Mouse (Mus musculus) left cerebral cortex, postnatal 10 days (tissue): ENCODE data around the gene Slc27a1. TPM values are rescaled to one million over a fixed set of nuclear protein-coding genes. Genes with fewer than 3 reads are reported as not detected.

Experiments used
- DNase-seq, 2 experiments: peaks; one replicate each; pipeline ENCODE4 v3.0.0; 2021 to 2022; ENCODE audit warnings: low spot score in 2 of 2, mixed read lengths in 1 of 2; ENCODE audit errors: extremely low spot score in 1 of 2
- intact Hi-C: fragments of 180-260 bp; cut with DNase I; formaldehyde crosslinking; loops from one replicate; pipeline ENCODE4 v1.15.1; 2025
- total RNA-seq, 2 experiments: library from RNA; stranded (reverse); gene quantifications; 2 replicates each; pipeline ENCODE4 v1.2.3; 2021

Slc27a1 gene
- total RNA-seq, 2 experiments from 2014 or later, result 69.5 to 73.6 TPM

DNA sequence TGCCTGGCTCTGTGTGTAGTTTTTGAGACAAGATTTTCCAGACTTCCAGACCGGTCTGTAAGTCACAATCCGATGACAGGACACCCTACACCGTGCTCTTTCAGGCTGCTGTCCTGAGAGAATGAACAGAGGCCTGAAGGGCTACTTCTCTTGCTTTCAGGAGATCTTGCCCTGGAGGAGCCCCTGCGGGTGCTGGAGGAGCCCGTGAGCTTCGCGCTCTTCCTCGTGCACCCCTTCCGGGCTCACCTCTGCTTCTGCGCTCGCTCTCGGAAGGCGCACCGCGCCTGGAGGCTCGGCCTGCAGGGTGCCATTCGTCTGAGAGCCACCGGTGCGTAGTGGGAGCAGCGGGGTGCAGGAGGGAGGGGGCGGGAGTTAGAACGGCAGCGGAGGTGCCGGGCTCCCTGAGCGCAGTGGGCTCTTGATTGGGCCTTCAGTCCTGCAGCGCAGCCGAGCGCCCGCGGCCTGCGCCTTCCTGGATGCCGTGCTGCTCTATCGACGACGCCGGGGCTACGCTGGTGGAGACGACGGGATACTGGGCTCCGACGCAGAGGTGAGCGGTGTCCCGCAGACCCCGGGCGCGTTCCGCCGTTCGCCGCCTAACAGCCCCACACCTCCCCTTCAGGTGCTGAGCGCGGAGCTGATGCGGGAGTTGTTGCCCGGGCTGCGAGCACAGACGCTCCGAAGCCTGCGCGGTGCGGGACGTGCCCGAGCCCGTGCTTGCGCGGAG, 33.4 kb downstream of the Slc27a1 start:
- DNase-seq, result peak in 1 of 2 experiments; percentile 36
- intact Hi-C loops, result no loop called here

DNA sequence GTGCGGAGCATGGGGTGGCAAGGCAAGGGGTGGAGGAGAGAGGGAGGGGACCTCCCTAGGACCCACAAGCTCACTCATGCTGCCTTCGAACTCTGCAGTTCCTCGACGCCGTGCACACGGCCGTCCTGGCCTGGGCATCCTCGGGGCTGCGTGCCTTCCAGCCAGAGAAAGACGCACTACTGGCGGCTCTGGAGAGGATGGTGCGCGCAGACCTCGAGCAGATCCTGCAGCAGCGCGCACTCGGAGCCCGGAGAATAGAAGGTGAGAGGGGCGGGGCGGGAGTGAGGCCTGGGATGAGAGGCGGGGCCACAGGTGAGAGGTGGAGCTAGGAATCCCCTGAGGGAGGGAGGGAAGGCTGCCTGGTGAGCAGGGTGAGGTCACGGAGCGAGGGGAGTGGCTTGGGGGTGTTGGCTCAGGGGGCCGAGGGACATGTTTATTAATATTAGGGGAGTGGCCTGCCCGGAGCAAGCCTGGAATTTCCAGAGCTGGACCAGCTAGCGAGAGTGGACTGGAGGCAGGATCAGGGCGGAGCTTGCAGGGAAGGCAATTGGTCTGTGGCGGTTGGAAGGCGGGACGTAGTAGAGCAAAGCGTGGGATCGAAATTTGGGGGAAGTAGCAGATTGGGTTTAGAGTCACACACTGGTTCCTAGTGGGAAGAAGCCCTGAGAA, 34.1 kb downstream of the Slc27a1 start:
- DNase-seq, result peak in 1 of 2 experiments; percentile 70
- intact Hi-C loops, result no loop called here

DNA sequence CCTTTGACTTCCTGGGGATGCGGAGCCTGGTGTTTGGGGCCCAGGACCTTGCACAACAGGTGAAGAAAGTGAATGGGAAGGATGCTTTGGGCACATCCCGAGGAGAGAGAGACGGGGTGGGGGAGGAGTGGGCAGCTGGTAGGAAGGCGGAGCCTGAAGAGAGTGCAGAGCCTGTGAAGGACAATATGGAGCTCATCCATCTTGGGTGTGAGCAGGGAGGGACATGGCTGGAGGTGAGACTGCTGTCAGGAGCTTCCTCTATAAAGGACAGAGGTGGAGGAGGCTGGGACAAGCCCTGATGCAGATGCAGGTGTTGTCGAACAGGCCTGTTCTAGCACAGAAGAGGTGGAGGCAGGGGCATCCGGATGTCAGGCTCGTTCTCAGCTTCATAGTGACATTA, 35.3 kb downstream of the Slc27a1 start:
- intact Hi-C loops, result no loop called here
- DNase-seq, result no peak

DNA sequence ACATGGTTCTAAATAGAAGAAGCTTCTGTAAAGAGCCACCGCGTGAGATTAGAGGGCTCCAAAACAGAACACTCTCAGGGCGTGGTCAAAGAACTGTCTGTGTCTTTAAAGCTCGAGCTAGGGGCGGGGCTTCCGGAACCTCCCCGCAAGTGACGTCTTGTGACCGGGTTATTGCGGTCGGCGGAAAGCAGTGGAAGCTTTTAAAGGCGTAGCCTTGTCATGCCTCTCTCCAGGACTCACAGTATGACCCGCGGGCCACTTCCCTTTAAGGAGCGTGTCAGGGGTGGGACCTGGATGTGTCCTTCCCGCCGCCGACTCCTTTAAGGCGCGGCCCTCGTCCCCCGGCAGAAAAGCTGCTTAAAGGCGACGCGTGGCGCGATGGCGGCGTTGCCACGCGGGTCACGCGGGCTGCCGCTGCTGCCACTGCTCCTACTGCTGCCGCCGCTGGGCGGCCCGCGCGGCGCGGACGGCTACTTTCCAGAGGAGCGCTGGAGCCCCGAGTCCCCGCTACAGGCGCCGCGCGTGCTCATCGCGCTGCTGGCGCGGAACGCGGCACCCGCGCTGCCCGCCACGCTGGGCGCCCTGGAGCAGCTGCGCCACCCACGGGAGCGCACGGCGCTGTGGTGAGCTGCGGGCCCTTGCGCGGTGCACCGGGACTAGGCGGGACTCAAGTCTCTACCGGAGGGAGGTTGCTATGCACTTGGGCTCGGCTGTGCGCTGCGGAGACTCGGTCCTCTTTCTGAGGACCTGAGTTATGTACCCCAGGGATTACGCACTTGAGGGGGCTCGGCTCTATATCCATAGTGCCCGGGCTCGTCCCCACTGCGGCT, 42.4 kb downstream of the Slc27a1 start, which contains the start of gene Colgalt1:
TSS of gene Colgalt1 (plus strand) at position 177 of the 830 bp plus-strand sequence.
- intact Hi-C loops, result no loop called here
- DNase-seq, result peak; percentile 97

DNA sequence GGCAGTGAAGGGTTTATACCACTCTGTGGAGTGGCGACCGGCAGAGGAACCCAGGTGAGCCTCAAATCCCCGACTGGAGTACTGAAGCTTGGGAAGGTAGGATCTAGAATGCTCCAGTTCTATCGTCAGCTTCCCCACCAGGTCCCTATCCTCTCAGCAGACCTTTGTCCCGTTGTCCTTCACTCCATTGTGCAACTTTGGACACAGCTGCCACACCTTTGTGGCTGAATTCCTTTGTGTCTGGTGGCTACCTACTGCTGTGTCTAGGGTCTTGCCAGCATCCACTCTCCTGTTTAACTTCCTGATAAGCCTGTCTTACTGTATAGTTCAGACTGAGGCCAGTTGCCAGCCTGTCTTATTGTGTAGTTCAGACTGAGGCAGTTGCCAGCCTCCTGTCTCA, 43.5 kb downstream of the Slc27a1 start:
- intact Hi-C loops, result no loop called here
- DNase-seq, result no peak

DNA sequence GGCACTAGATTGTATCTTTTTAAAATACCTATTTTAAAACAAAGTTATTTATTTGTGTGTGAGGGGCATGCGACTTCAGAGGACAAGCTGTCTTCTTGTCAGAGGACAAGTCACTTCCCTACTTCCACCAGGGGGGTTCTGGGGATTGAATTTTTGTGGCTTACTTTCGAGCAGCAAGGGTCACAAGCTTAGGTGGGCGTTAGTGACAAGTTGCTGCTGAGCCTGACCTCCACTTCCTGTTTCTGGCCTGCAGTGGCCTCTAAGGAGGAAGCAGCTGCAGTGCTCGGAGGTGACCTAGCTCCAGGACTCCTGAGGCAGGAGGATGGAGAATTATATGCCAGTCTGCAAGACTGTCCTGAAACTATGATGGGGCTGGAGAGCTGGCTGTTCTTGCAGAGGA, 44.7 kb downstream of the Slc27a1 start:
- intact Hi-C loops, result no loop called here

DNA sequence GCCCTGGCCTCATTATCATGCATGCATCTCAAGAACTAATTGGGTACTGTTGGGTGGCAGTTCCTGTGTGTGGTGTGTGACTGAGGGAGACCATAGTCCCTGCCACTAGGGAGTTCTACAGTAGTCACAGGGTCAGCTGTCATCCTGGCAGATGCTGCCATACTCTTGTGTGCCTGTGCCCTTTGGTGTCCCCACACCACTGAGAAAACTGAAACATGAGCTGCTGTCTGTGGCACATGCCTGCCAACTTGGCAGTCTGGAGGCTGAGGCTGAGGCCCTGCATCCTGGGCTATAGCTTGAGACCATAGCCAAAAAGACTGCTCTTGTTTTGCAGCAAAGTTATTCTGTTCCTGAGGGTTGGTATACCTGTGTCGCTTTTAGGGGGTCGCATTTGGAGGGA, 51.1 kb downstream of the Slc27a1 start:
- intact Hi-C loops, result no loop called here

More for the DNA sequence above, 44.7 kb downstream of the Slc27a1 start:
- no peak for DNase-seq

DNA sequence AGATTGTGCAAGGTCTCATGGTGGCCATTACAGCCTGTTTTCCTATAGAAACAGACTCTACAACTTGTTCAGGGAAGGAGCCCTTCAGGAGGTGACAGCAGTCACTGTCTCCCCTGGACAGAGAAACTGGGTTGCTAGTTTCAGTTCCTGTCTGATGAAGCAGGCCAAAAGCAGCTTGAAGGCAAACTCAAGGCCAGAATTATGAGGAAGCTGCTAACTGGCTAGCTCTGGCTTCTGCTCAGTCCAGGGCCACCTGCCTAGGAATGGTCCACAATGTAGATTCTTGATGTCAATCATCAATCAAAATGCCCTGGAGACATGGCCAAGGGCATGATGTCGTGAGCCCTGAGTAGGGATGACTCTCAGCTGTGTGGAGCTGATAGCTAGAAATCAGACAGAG, 56.4 kb downstream of the Slc27a1 start:
- intact Hi-C loops, result no loop called here
- no peak for DNase-seq

More for the DNA sequence above, 51.1 kb downstream of the Slc27a1 start:
- no peak for DNase-seq

DNA sequence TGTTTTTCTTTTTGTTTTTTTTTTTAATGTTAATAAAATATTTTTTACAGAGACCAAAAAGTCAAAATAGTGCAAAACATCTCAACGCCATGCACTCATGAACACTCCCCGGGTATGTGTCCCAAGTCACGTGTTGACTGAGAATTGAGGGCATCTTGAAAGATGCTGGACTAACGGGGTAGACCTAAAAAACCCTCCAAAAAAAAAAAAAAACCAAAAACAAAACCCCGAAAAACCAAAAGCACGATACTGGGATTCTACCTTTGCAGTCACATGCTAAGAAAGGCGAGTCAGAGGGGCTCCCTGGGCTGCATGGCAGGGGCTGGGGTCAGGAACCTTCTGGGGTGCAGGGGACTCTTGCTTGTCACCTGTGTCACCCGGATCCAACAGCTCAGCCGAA, 58.1 kb downstream of the Slc27a1 start:
- intact Hi-C loops, result no loop called here
- no peak for DNase-seq

DNA sequence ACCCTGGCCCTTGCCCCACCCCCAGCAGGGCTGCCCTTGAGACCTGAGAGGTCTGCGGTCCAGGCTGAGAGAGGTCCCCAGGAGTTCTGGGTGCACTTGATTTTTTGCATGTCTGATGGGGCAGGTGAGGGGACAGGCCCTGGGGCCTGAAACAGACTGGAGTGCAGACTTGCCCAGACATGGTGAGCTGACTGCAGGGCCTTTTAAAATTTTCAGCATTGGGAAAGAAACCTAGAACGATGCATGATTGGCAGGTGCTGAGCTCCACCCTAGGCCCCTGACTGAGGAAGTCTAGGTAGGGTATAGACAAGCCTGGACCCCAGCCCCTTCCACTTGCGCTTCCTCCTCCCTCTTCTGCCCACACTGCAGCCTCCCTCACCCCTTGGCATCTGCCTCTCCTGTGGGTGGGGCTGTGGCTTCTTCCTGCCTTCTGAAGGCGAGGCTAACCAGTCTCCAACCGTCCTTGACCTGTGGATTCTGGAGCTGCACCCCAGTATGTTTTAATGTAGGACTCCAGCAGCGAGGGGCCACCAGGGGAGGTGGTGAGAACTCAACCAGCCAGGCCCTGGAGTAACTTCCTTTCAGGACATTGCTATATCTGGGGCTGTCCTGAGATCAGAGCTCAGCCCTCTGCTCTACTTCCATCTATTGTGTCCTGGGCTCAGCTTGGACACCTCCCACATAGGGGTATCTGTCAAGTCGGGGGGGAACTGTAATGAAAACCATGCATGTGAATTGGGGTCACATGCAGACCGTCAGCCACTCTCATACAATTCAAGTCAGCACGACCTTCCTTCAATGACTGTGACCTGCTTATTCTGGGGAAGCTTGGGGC, 58.8 kb downstream of the Slc27a1 start:
- intact Hi-C loops, result no loop called here
- peak in 1 of 2 experiments; percentile 47 for DNase-seq

DNA sequence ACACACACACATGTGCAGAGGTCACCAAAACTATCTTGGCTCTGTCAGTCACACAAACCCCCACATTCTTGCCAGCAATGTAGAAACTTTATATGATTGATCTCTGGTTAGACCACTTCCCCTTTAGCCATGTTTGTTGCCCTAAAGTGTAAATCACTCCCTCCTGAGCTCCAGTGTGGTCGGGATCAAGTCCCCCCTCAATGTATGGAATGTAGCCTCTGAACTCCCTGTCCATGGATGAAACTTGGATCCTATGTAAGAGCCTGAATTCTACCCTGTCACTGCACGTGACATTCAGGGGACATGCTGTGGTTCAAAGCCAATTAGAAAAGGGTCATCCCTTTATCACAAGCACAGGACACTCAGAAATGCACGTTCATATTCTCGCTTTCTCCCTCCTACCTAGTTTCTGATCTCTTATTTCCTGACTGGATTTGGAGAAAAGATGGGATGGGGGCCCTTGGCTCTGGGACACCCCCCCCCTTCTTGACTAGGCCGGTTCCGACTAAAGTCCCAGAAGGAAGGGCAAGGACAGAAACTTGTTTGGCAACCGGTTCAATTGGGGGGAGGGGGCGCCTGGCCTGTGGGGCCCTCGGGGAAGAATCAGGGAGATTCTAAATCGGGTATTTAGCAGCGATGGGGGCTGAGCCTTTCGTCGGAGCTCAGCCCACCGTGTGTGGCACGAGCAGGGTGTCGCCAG, 59.9 kb downstream of the Slc27a1 start:
- DNase-seq, result no peak
- intact Hi-C loops, result no loop called here

DNA sequence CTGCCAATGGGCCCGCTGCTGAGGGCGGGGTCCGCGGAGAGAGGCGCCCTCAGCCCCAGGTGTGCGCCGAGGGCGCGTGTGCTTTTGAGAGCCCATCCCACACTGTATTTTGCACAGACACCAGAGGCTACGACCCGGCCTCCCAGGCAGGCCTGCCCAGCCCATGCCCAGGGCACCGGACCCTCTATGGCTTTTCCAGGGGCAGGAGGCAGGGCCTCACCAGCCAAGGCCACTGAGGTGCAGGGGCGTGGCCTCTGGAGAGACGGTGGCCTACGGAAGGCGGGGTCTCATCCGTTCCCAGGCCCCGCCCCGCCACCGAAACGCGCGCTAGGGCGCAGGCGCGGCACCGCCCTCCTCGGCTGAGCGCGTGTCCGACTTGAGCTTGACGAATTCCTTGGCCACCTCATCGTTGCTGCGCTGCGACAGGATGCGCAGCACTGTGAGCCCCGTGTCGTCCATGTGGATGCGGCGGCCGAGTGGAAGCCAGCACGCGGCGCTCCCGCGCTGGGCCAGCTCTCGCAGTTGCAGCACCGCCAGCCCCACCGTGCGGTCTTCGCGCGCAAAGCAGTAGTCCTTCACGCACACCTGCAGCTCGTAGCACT, 60.5 kb downstream of the Slc27a1 start:
- peak; percentile 85 to 94 for DNase-seq

DNA sequence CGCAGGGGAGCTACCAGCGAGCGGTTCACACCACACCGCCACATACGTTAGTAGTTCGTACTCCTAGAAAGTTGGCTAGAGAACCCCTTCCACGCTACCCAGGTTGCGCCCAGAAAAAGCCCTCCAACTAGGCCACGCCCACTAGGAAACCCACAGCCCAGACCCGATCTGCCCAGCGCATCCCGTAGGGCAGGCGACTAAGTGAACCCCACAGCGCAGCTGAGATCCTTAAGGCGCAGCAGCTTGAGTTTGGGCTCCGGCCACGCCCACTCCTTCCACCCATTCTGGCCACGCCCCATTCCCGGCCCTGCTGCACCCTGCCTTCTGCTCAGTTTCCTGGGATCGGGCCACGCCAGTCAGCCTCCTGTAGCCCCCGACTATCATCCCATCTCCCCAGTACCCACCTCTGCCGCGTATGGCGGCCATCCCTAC, 61.1 kb downstream of the Slc27a1 start:
- intact Hi-C loops, result no loop called here
- DNase-seq, result peak in 1 of 2 experiments; percentile 68

More for the DNA sequence above, 60.5 kb downstream of the Slc27a1 start:
- intact Hi-C loops, result no loop called here

DNA sequence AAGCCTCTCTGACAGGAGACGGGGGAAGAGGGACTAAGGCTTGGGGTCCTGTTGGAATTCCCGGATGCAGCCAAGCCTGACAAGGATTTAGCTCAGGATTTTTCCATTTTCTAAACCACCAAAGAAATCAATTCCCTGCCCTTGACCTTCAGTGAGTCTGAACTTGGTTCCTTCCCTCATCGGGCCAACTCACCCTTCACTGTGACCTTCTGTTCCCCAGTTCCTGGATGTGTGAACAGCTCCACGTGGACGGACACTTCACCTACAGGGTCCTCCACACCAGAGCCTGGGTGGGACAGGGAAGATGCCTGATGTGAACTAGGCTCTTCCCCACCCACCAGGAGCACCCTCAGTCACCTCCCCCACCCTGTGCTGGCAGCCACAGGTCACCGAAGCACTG, 62.1 kb downstream of the Slc27a1 start:
- no peak for DNase-seq
- intact Hi-C loops, result no loop called here

DNA sequence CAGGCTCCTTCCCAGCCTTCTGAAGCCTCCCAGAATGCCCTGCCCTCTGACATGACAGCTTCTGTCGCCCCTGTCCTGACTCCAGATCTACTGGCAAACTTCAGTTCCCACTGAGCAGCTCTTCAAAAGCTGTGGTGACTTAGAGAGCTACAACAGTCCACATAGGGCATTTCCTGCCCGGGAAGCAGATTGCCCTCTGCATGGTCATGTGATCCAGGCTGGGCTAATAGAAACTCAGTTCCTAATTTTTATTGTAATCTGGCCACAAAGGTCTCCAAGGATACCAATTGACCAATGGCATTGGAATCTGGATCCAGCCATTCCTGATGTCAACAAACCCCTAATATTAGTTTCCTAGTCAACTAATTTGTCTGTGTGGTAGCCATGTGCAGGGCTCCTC, 63.2 kb downstream of the Slc27a1 start:
- intact Hi-C loops, result no loop called here
- no peak for DNase-seq

DNA sequence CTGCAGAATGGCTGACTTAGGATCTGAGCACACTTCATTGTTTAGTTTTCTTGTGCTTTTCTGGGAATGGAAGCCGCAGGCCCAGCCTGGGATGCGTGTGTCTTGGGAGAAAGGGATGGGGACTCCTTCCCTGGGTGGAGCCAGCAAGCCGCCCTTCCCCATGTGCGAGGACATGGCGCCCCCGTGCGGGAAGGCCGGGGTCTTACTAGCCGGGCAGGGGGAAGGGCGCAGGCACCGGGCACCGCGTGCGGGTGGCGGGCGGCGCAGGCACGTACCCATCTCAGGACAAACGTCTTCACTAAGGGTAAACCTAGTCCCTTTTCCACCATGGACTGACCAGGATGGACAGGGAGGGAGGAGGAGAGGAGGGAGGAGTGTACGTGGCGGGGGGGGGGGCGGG, 64.5 kb downstream of the Slc27a1 start:
- intact Hi-C loops, result no loop called here
- peak in 1 of 2 experiments; percentile 73 for DNase-seq

DNA sequence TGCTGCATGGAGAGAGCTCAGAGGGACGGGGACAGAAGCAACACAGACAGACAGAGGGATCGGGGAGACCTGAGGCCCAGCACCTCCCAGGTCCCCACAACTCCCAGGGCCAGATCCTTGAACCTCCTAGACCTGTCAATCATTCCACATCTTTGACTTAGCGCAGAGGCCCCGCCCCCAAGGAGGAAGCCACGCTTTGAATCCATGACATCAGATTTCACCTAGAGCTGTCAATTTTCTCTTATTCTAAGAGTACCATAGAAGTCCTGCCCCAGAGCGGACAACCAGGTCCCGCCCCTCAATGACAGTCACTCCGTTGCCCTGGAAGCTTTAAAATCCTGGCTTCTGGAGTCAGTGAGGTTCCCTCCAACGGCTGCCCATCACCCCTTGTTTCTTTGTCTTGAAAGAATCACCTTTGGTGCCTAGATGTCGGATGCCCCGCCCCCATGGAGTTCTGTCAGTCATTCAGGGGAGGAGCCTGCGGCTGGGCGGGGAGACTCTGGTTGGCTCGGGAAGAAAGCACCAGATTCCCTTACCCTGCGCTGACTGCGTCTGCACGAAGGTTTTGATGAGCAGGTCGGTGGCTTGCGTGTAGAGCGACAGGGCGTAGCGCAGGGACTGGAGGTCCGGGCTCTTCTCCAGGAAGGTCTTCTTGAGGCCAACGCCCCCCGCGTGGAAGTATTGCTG, 65.4 kb downstream of the Slc27a1 start:
- peak in 1 of 2 experiments; percentile 74 for DNase-seq
- intact Hi-C loops, result no loop called here
